ENCODE assay signal across 9 mouse cellular contexts in genomic region chr5:146584478-146585306, GRCm38 (mm10). TPM values are rescaled to one million over a fixed set of nuclear protein-coding genes. Genes with fewer than 3 reads are reported as not detected.
DNase-seq lines count a peak whose midpoint lies in the region; ATAC-seq lines count a peak whose summit lies in the region.
"Had no signal": no experiment of that assay in that cellular context is flagged by ENCODE, and none has a peak within 500 bp of the region (broad histone marks: within the 10 kb centered on the region; RNA-seq: fewer than 3 reads in every experiment).

Gpr12 (minus strand) TSS chr5:146585239.

- ATAC-seq in heart, embryonic 13.5 days (ENCODE audit: extremely low read depth, insufficient number of reproducible peaks, low FRiP score, low TSS enrichment), result no peak
- ATAC-seq in forebrain, embryonic 13.5 days, result peak; percentile 81
- ATAC-seq in midbrain, embryonic 12.5 days (ENCODE audit: low FRiP score, low read depth), result peak; percentile 69
- no peak for ATAC-seq in monocyte, adult 5-6 weeks (replicated peaks; ENCODE audit: insufficient number of reproducible peaks, low FRiP score, low TSS enrichment, poor library complexity, severe bottlenecking)

- H3K27me3 ChIP-seq in heart, embryonic 13.5 days (replicated peaks), result peaks cover 66% of the 10 kb centered on the region
- H3K27me3 ChIP-seq in forebrain, embryonic 13.5 days, result peaks cover 72% of the 10 kb centered on the region
- peaks cover 56% of the 10 kb centered on the region for H3K27me3 ChIP-seq in midbrain, embryonic 12.5 days

- H3K9ac ChIP-seq in heart, embryonic 13.5 days, result peak within 1 kb of the TSS; percentile 17; the same call in 1 of the 2 replicates
- peak within 1 kb of the TSS; percentile 73 for H3K9ac ChIP-seq in forebrain, embryonic 13.5 days
- peak within 1 kb of the TSS; percentile 50 for H3K9ac ChIP-seq in midbrain, embryonic 12.5 days (replicated peaks)

- H3K4me3 ChIP-seq in heart, embryonic 13.5 days, result peak within 1 kb of the TSS; percentile 56
- H3K4me3 ChIP-seq in forebrain, embryonic 13.5 days, result peak within 1 kb of the TSS; percentile 62
- H3K4me3 ChIP-seq in midbrain, embryonic 12.5 days, result peak within 1 kb of the TSS; percentile 53
- H3K4me3 ChIP-seq: myocyte had no signal

- H3K27ac ChIP-seq in heart, embryonic 13.5 days (replicated peaks), result no peak within 1 kb of the TSS
- no peak within 1 kb of the TSS for H3K27ac ChIP-seq in forebrain, embryonic 13.5 days
- no peak within 1 kb of the TSS for H3K27ac ChIP-seq in midbrain, embryonic 12.5 days (replicated peaks)

- 1% methylated on average over 64 of the region's 64 CpGs for WGBS in heart, embryonic 13.5 days
- WGBS in forebrain, embryonic 13.5 days, result under 1% methylated on average over 60 of the region's 64 CpGs
- WGBS in midbrain, embryonic 12.5 days, result 1% methylated on average over 59 of the region's 64 CpGs

- no peak for DNase-seq in heart, postnatal 4 days
- peak; percentile 72 for DNase-seq in R1 (ENCODE audit: low read depth, low spot score)
- DNase-seq in kidney, postnatal 4 days, result peak; percentile 48 to 58
- no peak for DNase-seq in T-cell, adult 2 months (ENCODE audit: low spot score)

- H3K9me3 ChIP-seq in heart, embryonic 13.5 days, result no peaks in the 10 kb centered on the region
- H3K9me3 ChIP-seq in forebrain, embryonic 13.5 days (replicated peaks), result no peaks in the 10 kb centered on the region
- H3K9me3 ChIP-seq in midbrain, embryonic 12.5 days, result no peaks in the 10 kb centered on the region

- H3K4me1 ChIP-seq in heart, embryonic 13.5 days, result peaks cover 9% of the 10 kb centered on the region
- H3K4me1 ChIP-seq in forebrain, embryonic 13.5 days, result peaks cover 9% of the 10 kb centered on the region
- peaks cover 7% of the 10 kb centered on the region for H3K4me1 ChIP-seq in midbrain, embryonic 12.5 days

- peak within 1 kb of the TSS; percentile 86 for H3K4me2 ChIP-seq in heart, embryonic 13.5 days
- H3K4me2 ChIP-seq in forebrain, embryonic 13.5 days, result peak within 1 kb of the TSS; percentile 95
- H3K4me2 ChIP-seq in midbrain, embryonic 12.5 days (replicated peaks), result peak within 1 kb of the TSS; percentile 88

- no peaks in the 10 kb centered on the region for H3K36me3 ChIP-seq in heart, embryonic 13.5 days
- no peaks in the 10 kb centered on the region for H3K36me3 ChIP-seq in forebrain, embryonic 13.5 days (ENCODE audit: poor library complexity, severe bottlenecking)
- H3K36me3 ChIP-seq in midbrain, embryonic 12.5 days, result no peaks in the 10 kb centered on the region

RNA-seq across cellular contexts. Expression of gene Gpr12, which starts in this region (rescaled TPM):
- not detected in 2 replicates for polyA plus RNA-seq in heart, embryonic 13.5 days (2015; fragmentation: Nextera tagmentation; extraction: Ambion mirVana)
- not detected for total RNA-seq in heart, postnatal 4 days (2021)
- 6.0 and 6.7 TPM in 2 replicates for polyA plus RNA-seq in forebrain, embryonic 13.5 days (2015; fragmentation: Nextera tagmentation; extraction: Ambion mirVana)
- polyA plus RNA-seq in midbrain, embryonic 12.5 days (2016; fragmentation: Nextera tagmentation; extraction: Ambion mirVana), result 0.79 and 0.85 TPM in 2 replicates
- not detected in 3 replicates for total RNA-seq in monocyte, adult 5-6 weeks (2017)
- polyA plus RNA-seq: myocyte had no signal

Comparison
In these comparisons a context has a peak if more than half of its experiments do, and no peak if none do; other contexts are left out.
1. Peak in ATAC-seq, H3K4me3 ChIP-seq, H3K9ac ChIP-seq and H3K4me2 ChIP-seq in midbrain, embryonic 12.5 days; RNA of the gene not detected or under 1 TPM.
2. H3K9ac ChIP-seq: peak in every context shown above with its lines; median percentile 73 in forebrain, embryonic 13.5 days; 50 in midbrain, embryonic 12.5 days; 17 in heart, embryonic 13.5 days.
3. DNase-seq: peak in R1 (single experiment) and kidney, postnatal 4 days (2 of 2); none in heart, postnatal 4 days (single experiment) and T-cell, adult 2 months (single experiment).
4. Peak in every context shown above with its lines, with median percentiles within 50 percentile points of each other: H3K4me2 ChIP-seq and H3K4me3 ChIP-seq.